Mouse (Mus musculus): ENCODE measurements around the gene Pde4d.

The Pde4d gene

GRCm38 (mm10) chr13:109168556-109169334 lies 719.0 kb downstream of the Pde4d start:
- no peak for DNase-seq (ENCODE audit: low read depth in 1 of 2, low spot score in 2 of 2)

GRCm38 (mm10) chr13:109169335-109169606 lies 719.5 kb downstream of the Pde4d start:
- DNase-seq (ENCODE audit: low read depth in 1 of 2, low spot score in 2 of 2), result no peak

GRCm38 (mm10) chr13:109171688-109172087 lies 721.9 kb downstream of the Pde4d start:
- no peak for DNase-seq (ENCODE audit: low read depth in 1 of 2, low spot score in 2 of 2)

- DNase-seq (ENCODE audit: low read depth in 1 of 2, low spot score in 2 of 2), result no peak
Observed at GRCm38 (mm10) chr13:109175281-109175680, 725.5 kb downstream of the Pde4d start.

GRCm38 (mm10) chr13:109175852-109176621 lies 726.3 kb downstream of the Pde4d start:
- no peak for DNase-seq (ENCODE audit: low read depth in 1 of 2, low spot score in 2 of 2)

- DNase-seq (ENCODE audit: low read depth in 1 of 2, low spot score in 2 of 2), result no peak
Observed at GRCm38 (mm10) chr13:109181363-109181762, 731.6 kb downstream of the Pde4d start.

- no peak for DNase-seq (ENCODE audit: low read depth in 1 of 2, low spot score in 2 of 2)
Observed at GRCm38 (mm10) chr13:109190652-109191051, 740.9 kb downstream of the Pde4d start.

- no peak for DNase-seq (ENCODE audit: low read depth in 1 of 2, low spot score in 2 of 2)
Observed at GRCm38 (mm10) chr13:109191176-109191575, 741.4 kb downstream of the Pde4d start.

GRCm38 (mm10) chr13:109205541-109205940 lies 755.8 kb downstream of the Pde4d start:
- DNase-seq (ENCODE audit: low read depth in 1 of 2, low spot score in 2 of 2), result no peak

- no peak for DNase-seq (ENCODE audit: low read depth in 1 of 2, low spot score in 2 of 2)
Observed at GRCm38 (mm10) chr13:109208607-109209006, 758.9 kb downstream of the Pde4d start.

- no peak for DNase-seq (ENCODE audit: low read depth in 1 of 2, low spot score in 2 of 2)
Observed at GRCm38 (mm10) chr13:109209413-109209812, 759.7 kb downstream of the Pde4d start.

GRCm38 (mm10) chr13:109210403-109210802 lies 760.7 kb downstream of the Pde4d start:
- DNase-seq (ENCODE audit: low read depth in 1 of 2, low spot score in 2 of 2), result peak in 1 of 2 experiments; percentile 41

- DNase-seq (ENCODE audit: low read depth in 1 of 2, low spot score in 2 of 2), result no peak
Observed at GRCm38 (mm10) chr13:109211471-109211870, 761.7 kb downstream of the Pde4d start.

- no peak for DNase-seq (ENCODE audit: low read depth in 1 of 2, low spot score in 2 of 2)
Observed at GRCm38 (mm10) chr13:109211941-109212487, 762.3 kb downstream of the Pde4d start.

GRCm38 (mm10) chr13:109212788-109213473 lies 763.2 kb downstream of the Pde4d start:
- no peak for DNase-seq (ENCODE audit: low read depth in 1 of 2, low spot score in 2 of 2)

- DNase-seq (ENCODE audit: low read depth in 1 of 2, low spot score in 2 of 2), result no peak
Observed at GRCm38 (mm10) chr13:109219019-109219725, 769.4 kb downstream of the Pde4d start.

GRCm38 (mm10) chr13:109228967-109229617 lies 779.3 kb downstream of the Pde4d start:
- no peak for DNase-seq (ENCODE audit: low read depth in 1 of 2, low spot score in 2 of 2)

- DNase-seq (ENCODE audit: low read depth in 1 of 2, low spot score in 2 of 2), result no peak
Observed at GRCm38 (mm10) chr13:109229618-109230334, 780.0 kb downstream of the Pde4d start.

- DNase-seq (ENCODE audit: low read depth in 1 of 2, low spot score in 2 of 2), result no peak
Observed at GRCm38 (mm10) chr13:109230335-109230987, 780.7 kb downstream of the Pde4d start.

Measured in monocyte, adult 2 months (primary cell).